Mouse (Mus musculus) lung, postnatal 25 days (tissue): ENCODE measurements around the gene Zbtb40.
A peak's percentile ranks its signal among the peaks of the same experiment; 100 is the strongest.

Experiments used
- DNase-seq: peaks from one replicate; pipeline ENCODE4 v3.0.0; 2022; ENCODE audit warnings: low spot score

The Zbtb40 gene

GRCm38 (mm10) chr4:136977244-136977643 lies 71.4 kb downstream of the Zbtb40 start:
- DNase-seq, result no peak

- peak; percentile 8 for DNase-seq
Measured at GRCm38 (mm10) chr4:136970939-136971338, 77.7 kb downstream of the Zbtb40 start.

- no peak for DNase-seq
Measured at GRCm38 (mm10) chr4:136969503-136970276, 78.9 kb downstream of the Zbtb40 start.

- no peak for DNase-seq
Measured at GRCm38 (mm10) chr4:136969096-136969495, 79.5 kb downstream of the Zbtb40 start.

GRCm38 (mm10) chr4:136967511-136967910 lies 81.1 kb downstream of the Zbtb40 start:
- DNase-seq, result no peak

GRCm38 (mm10) chr4:136966493-136967390 lies 81.9 kb downstream of the Zbtb40 start:
- no peak for DNase-seq

GRCm38 (mm10) chr4:136964990-136965421 lies 83.6 kb downstream of the Zbtb40 start:
- DNase-seq, result no peak

- DNase-seq, result no peak
Measured at GRCm38 (mm10) chr4:136962447-136962846, 86.2 kb downstream of the Zbtb40 start.

GRCm38 (mm10) chr4:136961642-136962285 lies 86.8 kb downstream of the Zbtb40 start:
- DNase-seq, result no peak

- no peak for DNase-seq
Measured at GRCm38 (mm10) chr4:136960581-136960980, 88.0 kb downstream of the Zbtb40 start.

GRCm38 (mm10) chr4:136960068-136960467 lies 88.5 kb downstream of the Zbtb40 start:
- DNase-seq, result no peak

- no peak for DNase-seq
Measured at GRCm38 (mm10) chr4:136956751-136957446, 91.7 kb downstream of the Zbtb40 start, which contains the start of gene Epha8. Gene Epha8 (minus strand): TSS chr4:136956816.

GRCm38 (mm10) chr4:136954562-136954961 lies 94.0 kb downstream of the Zbtb40 start:
- no peak for DNase-seq

GRCm38 (mm10) chr4:136949266-136949989 lies 99.2 kb downstream of the Zbtb40 start:
- no peak for DNase-seq

GRCm38 (mm10) chr4:136945397-136945796 lies 103.2 kb downstream of the Zbtb40 start:
- DNase-seq, result no peak

- DNase-seq, result no peak
Measured at GRCm38 (mm10) chr4:136944558-136945350, 103.8 kb downstream of the Zbtb40 start.

GRCm38 (mm10) chr4:136943175-136943574 lies 105.4 kb downstream of the Zbtb40 start:
- no peak for DNase-seq

- DNase-seq, result no peak
Measured at GRCm38 (mm10) chr4:136942761-136943160, 105.8 kb downstream of the Zbtb40 start.

GRCm38 (mm10) chr4:136937935-136938334 lies 110.7 kb downstream of the Zbtb40 start:
- DNase-seq, result no peak

- no peak for DNase-seq
Measured at GRCm38 (mm10) chr4:136937344-136937743, 111.3 kb downstream of the Zbtb40 start.
